Mouse (Mus musculus): ENCODE data around the gene Cryzl2.

GRCm38 (mm10) chr1:157484161-157484560 is 25.8 kb downstream of the Cryzl2 start:
- TF ChIP-seq CTCF (conservative IDR thresholded peaks at IDR 0.05; ENCODE audit: insufficient read depth, insufficient read length, low read depth, low read length) (no peak), POLR2A (IDR thresholded peaks at IDR 0.05; ENCODE audit: low read depth, low read length) (no peak)

Data from kidney, adult 2 months (tissue).